Mouse (Mus musculus) bone marrow, adult 2 months (tissue): ENCODE measurements around the gene Rragd. TPM values are rescaled to one million over a fixed set of nuclear protein-coding genes. Genes with fewer than 3 reads are reported as not detected.

Experiments used
- H3K27ac ChIP-seq: fragments of 200-500 bp; 2 replicates; pipeline ENCODE4 v1.5.1; 2012; ENCODE audit warnings: low read depth, mild to moderate bottlenecking, control low read depth, inconsistent platforms, low read length; ENCODE audit not compliant: control insufficient read depth, poor library complexity, insufficient read depth
- H3K4me1 ChIP-seq: fragments of 200-500 bp; 2 replicates; pipeline ENCODE4 v1.6.1; 2011; ENCODE audit warnings: low read length; ENCODE audit not compliant: control insufficient read depth, insufficient read depth
- H3K4me3 ChIP-seq: fragments of 200-500 bp; replicated peaks from 2 replicates; pipeline ENCODE3; 2011; ENCODE audit warnings: mild to moderate bottlenecking, low read depth, low read length, control low read depth; ENCODE audit not compliant: control insufficient read depth
- CTCF ChIP-seq: fragments of 200-500 bp; IDR thresholded peaks from 2 replicates; pipeline ENCODE4 v1.5.1; 2011; ENCODE audit warnings: low read length, control low read depth; ENCODE audit not compliant: control insufficient read depth, insufficient read depth
- POLR2A ChIP-seq: fragments of 200-500 bp; IDR thresholded peaks from 2 replicates; pipeline ENCODE4 v1.6.1; 2011; ENCODE audit warnings: low read depth, mild to moderate bottlenecking, control low read depth, low read length, borderline replicate concordance; ENCODE audit not compliant: control insufficient read depth
- WGBS: fragments of 180-500 bp; shearing (Covaris S2); methylation state at CpG from one replicate; pipeline ENCODE4 v1.1.7; 2018; 5-methylcytosine and 5-hydroxymethylcytosine counted together
- polyA plus RNA-seq: library from polyadenylated mRNA; stranded (reverse); fragments of >200 nt; gene quantifications from 2 replicates; pipeline ENCODE4 v1.2.4, GENCODE M21; 2011; ENCODE audit warnings: low replicate concordance; ENCODE audit not compliant: missing spikeins, insufficient read depth, insufficient read length

The Rragd gene
- polyA plus RNA-seq, 1 experiment, result 7.8 TPM

- WGBS, result 80% methylated on average over 4 of the region's 4 CpGs
- TF ChIP-seq POLR2A (no peak), CTCF (no peak)
- H3K4me1 ChIP-seq, result no peaks in the 10 kb centered on the region; the same call in 1 of the 2 replicates
- no peak within 1 kb of the TSS for H3K4me3 ChIP-seq
- no peak within 1 kb of the TSS for H3K27ac ChIP-seq
Measured at GRCm38 (mm10) chr4:33062981-33063380, 80.1 kb downstream of the Rragd start, which contains the start of gene Gabrr2. Gene Gabrr2 (plus strand): TSS chr4:33062999.

- no peak overlapping the region for H3K4me3 ChIP-seq
- H3K4me1 ChIP-seq, result no peaks in the 10 kb centered on the region; the same call in 1 of the 2 replicates
- no peak overlapping the region for H3K27ac ChIP-seq
- WGBS, result 79% methylated on average over 6 of the region's 6 CpGs
- TF ChIP-seq CTCF (no peak), POLR2A (no peak)
Measured at GRCm38 (mm10) chr4:33064986-33065385, 82.1 kb downstream of the Rragd start.

GRCm38 (mm10) chr4:33066223-33066960 lies 83.6 kb downstream of the Rragd start:
- Histone ChIP-seq H3K4me3 (no peak overlapping the region), H3K27ac (no peak overlapping the region), H3K4me1 (no peaks in the 10 kb centered on the region; the same call in 1 of the 2 replicates)
- 69% methylated on average over 14 of the region's 14 CpGs for WGBS
- TF ChIP-seq CTCF, result no peak
- TF ChIP-seq POLR2A, result no peak

GRCm38 (mm10) chr4:33067331-33067730 lies 84.5 kb downstream of the Rragd start:
- Histone ChIP-seq H3K4me1 (no peaks in the 10 kb centered on the region; the same call in 1 of the 2 replicates), H3K27ac (no peak overlapping the region), H3K4me3 (no peak overlapping the region)
- WGBS, result 80% methylated on average over 3 of the region's 3 CpGs
- TF ChIP-seq POLR2A (no peak), CTCF (no peak)

GRCm38 (mm10) chr4:33067826-33068225 lies 85.0 kb downstream of the Rragd start:
- no peak overlapping the region for H3K4me3 ChIP-seq
- no peaks in the 10 kb centered on the region; the same call in 1 of the 2 replicates for H3K4me1 ChIP-seq
- TF ChIP-seq POLR2A (no peak), CTCF (no peak)
- H3K27ac ChIP-seq, result no peak overlapping the region
- 85% methylated on average over 6 of the region's 6 CpGs for WGBS

- Histone ChIP-seq H3K4me3 (no peak overlapping the region), H3K4me1 (no peaks in the 10 kb centered on the region; the same call in 1 of the 2 replicates), H3K27ac (no peak overlapping the region)
- no peak for TF ChIP-seq CTCF
- TF ChIP-seq POLR2A, result no peak
- WGBS, result 84% methylated on average over 6 of the region's 6 CpGs
Measured at GRCm38 (mm10) chr4:33068894-33069293, 86.1 kb downstream of the Rragd start.

GRCm38 (mm10) chr4:33070326-33070725 lies 87.5 kb downstream of the Rragd start:
- no peak overlapping the region for H3K27ac ChIP-seq
- no peak for TF ChIP-seq CTCF
- TF ChIP-seq POLR2A, result no peak
- H3K4me1 ChIP-seq, result no peaks in the 10 kb centered on the region; the same call in 1 of the 2 replicates
- WGBS, result 84% methylated on average over 6 of the region's 6 CpGs
- H3K4me3 ChIP-seq, result no peak overlapping the region

- WGBS, result 87% methylated on average over 6 of the region's 6 CpGs
- H3K4me1 ChIP-seq, result no peaks in the 10 kb centered on the region; the same call in 1 of the 2 replicates
- TF ChIP-seq POLR2A (no peak), CTCF (no peak)
Measured at GRCm38 (mm10) chr4:33071337-33071736, 88.5 kb downstream of the Rragd start.

More at GRCm38 (mm10) chr4:33071337-33071736, 88.5 kb downstream of the Rragd start:
- no peak overlapping the region for H3K4me3 ChIP-seq
- no peak overlapping the region for H3K27ac ChIP-seq

Other genes starting within 250 kb of the Rragd start
- 15.8 and 19.0 TPM in 2 replicates for gene Lyrm2, start 182.8 kb upstream of the Rragd start, polyA plus RNA-seq
- 1.4 and 2.2 TPM in 2 replicates for gene Ankrd6, start 32.2 kb upstream of the Rragd start, polyA plus RNA-seq
- gene Ube2j1, start 48.4 kb downstream of the Rragd start, polyA plus RNA-seq, result 17.3 and 18.4 TPM in 2 replicates
- gene Gabrr2, start 80.0 kb downstream of the Rragd start, polyA plus RNA-seq, result not detected in 2 replicates
- 0.65 TPM in 1 of 2 replicates, not detected in the other for gene Gabrr1, start 149.5 kb downstream of the Rragd start, polyA plus RNA-seq
- 1.2 and 2.8 TPM in 2 replicates for gene Pm20d2, start 206.7 kb downstream of the Rragd start, polyA plus RNA-seq
- gene Srsf12, start 226.0 kb downstream of the Rragd start, polyA plus RNA-seq, result 0.85 TPM in 1 of 2 replicates, not detected in the other